Mouse (Mus musculus) stomach, embryonic 14.5 days (tissue): Measurements from ENCODE around the gene Gpc5. TPM values are rescaled to one million over a fixed set of nuclear protein-coding genes. Genes with fewer than 3 reads are reported as not detected.

ENCODE experiments used
- ATAC-seq: fragments of 200-750 bp; cut with Nextera tagmentation; 2 replicates; pipeline ENCODE4 v1.8.0; 2017; ENCODE audit warnings: low read depth, moderate TSS enrichment; ENCODE audit not compliant: insufficient number of reproducible peaks, insufficient read depth, low FRiP score
- H3K27ac ChIP-seq: fragments of 300-500 bp; sonication (generic); 2 replicates; pipeline ENCODE4 v1.5.1; 2014; ENCODE audit warnings: mild to moderate bottlenecking, low read length, moderate library complexity, mixed read lengths
- H3K27me3 ChIP-seq: fragments of 300-500 bp; sonication (generic); 2 replicates; pipeline ENCODE4 v1.6.1; 2014; ENCODE audit warnings: low read length, control low read depth, mixed read lengths; ENCODE audit not compliant: control insufficient read depth, insufficient read depth
- H3K36me3 ChIP-seq: fragments of 300-500 bp; sonication (generic); 2 replicates; pipeline ENCODE4 v1.6.1; 2014; ENCODE audit warnings: mild to moderate bottlenecking, control low read depth, low read length, moderate library complexity, mixed read lengths; ENCODE audit not compliant: control insufficient read depth, insufficient read depth
- H3K4me1 ChIP-seq: fragments of 300-500 bp; sonication (generic); 2 replicates; pipeline ENCODE4 v1.6.1; 2014; ENCODE audit warnings: low read length, control low read depth, mixed read lengths; ENCODE audit not compliant: control insufficient read depth, insufficient read depth
- H3K4me2 ChIP-seq: fragments of 300-500 bp; sonication (generic); replicated peaks from 2 replicates; pipeline ENCODE4 v1.6.1; 2014; ENCODE audit warnings: low read depth, low read length, control low read depth
- H3K4me3 ChIP-seq: fragments of 300-500 bp; sonication (generic); 2 replicates; pipeline ENCODE4 v1.5.1; 2014; ENCODE audit warnings: low read depth, low read length, control low read depth
- H3K9ac ChIP-seq: fragments of 300-500 bp; sonication (generic); replicated peaks from 2 replicates; pipeline ENCODE4 v1.6.1; 2014; ENCODE audit warnings: low read depth, mild to moderate bottlenecking, control low read depth, low read length, moderate library complexity, mixed read lengths
- H3K9me3 ChIP-seq: fragments of 300-500 bp; sonication (generic); 2 replicates; pipeline ENCODE4 v1.6.1; 2016; ENCODE audit warnings: low read depth, low read length, control low read depth; ENCODE audit not compliant: control insufficient read depth
- WGBS: fragments of 180-500 bp; shearing (Covaris S2); extraction: QIAGEN DNeasy Blood & Tissue Kit; methylation state at CpG from one replicate; pipeline ENCODE4 v1.1.7; 2014; 5-methylcytosine and 5-hydroxymethylcytosine counted together
- polyA plus RNA-seq: library from polyadenylated mRNA; unstranded; fragments of >200 nt; fragmentation: Nextera tagmentation; extraction: Ambion mirVana; gene quantifications from 2 replicates; pipeline ENCODE4 v1.2.1, GENCODE M21; 2014

Gene Gpc5
- polyA plus RNA-seq, 1 experiment from 2014 or later = 0.48 TPM

- no peaks in the 10 kb centered on the region for H3K27me3 ChIP-seq
- H3K4me3 ChIP-seq = no peak overlapping the region
- no peak overlapping the region for H3K4me2 ChIP-seq
- no peak overlapping the region for H3K27ac ChIP-seq
- H3K4me1 ChIP-seq = no peaks in the 10 kb centered on the region
- H3K9ac ChIP-seq = no peak overlapping the region
- H3K9me3 ChIP-seq = no peaks in the 10 kb centered on the region
- H3K36me3 ChIP-seq = no peaks in the 10 kb centered on the region
- WGBS = 77% methylated on average over 3 of the region's 3 CpGs
- no peak for ATAC-seq
Measured at GRCm38 (mm10) chr14:115148821-115149220, 56.8 kb downstream of the Gpc5 start.

- Histone ChIP-seq H3K36me3 (no peaks in the 10 kb centered on the region), H3K9me3 (no peaks in the 10 kb centered on the region), H3K9ac (no peak overlapping the region), H3K27ac (no peak overlapping the region), H3K27me3 (no peaks in the 10 kb centered on the region), H3K4me2 (no peak overlapping the region), H3K4me3 (no peak overlapping the region), H3K4me1 (no peaks in the 10 kb centered on the region)
- ATAC-seq = no peak
- WGBS = 84% methylated on average over 4 of the region's 4 CpGs
Measured at GRCm38 (mm10) chr14:115156597-115156996, 64.6 kb downstream of the Gpc5 start.

GRCm38 (mm10) chr14:115177322-115177836 lies 85.4 kb downstream of the Gpc5 start:
- Histone ChIP-seq H3K4me3 (no peak overlapping the region), H3K9me3 (no peaks in the 10 kb centered on the region), H3K27me3 (no peaks in the 10 kb centered on the region), H3K4me1 (no peaks in the 10 kb centered on the region), H3K9ac (no peak overlapping the region), H3K4me2 (no peak overlapping the region), H3K27ac (no peak overlapping the region), H3K36me3 (no peaks in the 10 kb centered on the region)
- WGBS = 82% methylated on average over 3 of the region's 3 CpGs
- ATAC-seq = no peak

- no peaks in the 10 kb centered on the region for H3K27me3 ChIP-seq
- H3K27ac ChIP-seq = no peak overlapping the region
- H3K4me2 ChIP-seq = no peak overlapping the region
- no peaks in the 10 kb centered on the region for H3K36me3 ChIP-seq
- H3K9ac ChIP-seq = no peak overlapping the region
- no peak for ATAC-seq
- no peaks in the 10 kb centered on the region for H3K9me3 ChIP-seq
- WGBS = 70% methylated on average over 5 of the region's 5 CpGs
- no peak overlapping the region for H3K4me3 ChIP-seq
- H3K4me1 ChIP-seq = no peaks in the 10 kb centered on the region
Measured at GRCm38 (mm10) chr14:115179925-115180324, 87.9 kb downstream of the Gpc5 start.

- Histone ChIP-seq H3K36me3 (no peaks in the 10 kb centered on the region), H3K27me3 (no peaks in the 10 kb centered on the region), H3K9me3 (no peaks in the 10 kb centered on the region), H3K4me2 (no peak overlapping the region), H3K9ac (no peak overlapping the region), H3K4me3 (no peak overlapping the region), H3K4me1 (no peaks in the 10 kb centered on the region), H3K27ac (no peak overlapping the region)
- WGBS = 77% methylated on average over 8 of the region's 8 CpGs
- no peak for ATAC-seq
Measured at GRCm38 (mm10) chr14:115188256-115188655, 96.2 kb downstream of the Gpc5 start.

GRCm38 (mm10) chr14:115228075-115228474 lies 136.1 kb downstream of the Gpc5 start:
- Histone ChIP-seq H3K36me3 (no peaks in the 10 kb centered on the region), H3K9ac (no peak overlapping the region), H3K27ac (no peak overlapping the region), H3K27me3 (no peaks in the 10 kb centered on the region), H3K9me3 (no peaks in the 10 kb centered on the region), H3K4me2 (no peak overlapping the region), H3K4me3 (no peak overlapping the region), H3K4me1 (no peaks in the 10 kb centered on the region)
- no peak for ATAC-seq
- WGBS = 77% methylated on average over 5 of the region's 5 CpGs

GRCm38 (mm10) chr14:115236387-115236786 lies 144.4 kb downstream of the Gpc5 start:
- no peak overlapping the region for H3K4me3 ChIP-seq
- no peaks in the 10 kb centered on the region for H3K9me3 ChIP-seq
- H3K36me3 ChIP-seq = no peaks in the 10 kb centered on the region
- WGBS = 30% methylated on average over 4 of the region's 4 CpGs
- H3K27me3 ChIP-seq = no peaks in the 10 kb centered on the region
- H3K4me1 ChIP-seq = no peaks in the 10 kb centered on the region
- H3K9ac ChIP-seq = no peak overlapping the region
- H3K27ac ChIP-seq = no peak overlapping the region
- H3K4me2 ChIP-seq = no peak overlapping the region
- no peak for ATAC-seq

GRCm38 (mm10) chr14:115240621-115241373 lies 148.8 kb downstream of the Gpc5 start:
- H3K27ac ChIP-seq = no peak overlapping the region
- no peaks in the 10 kb centered on the region for H3K9me3 ChIP-seq
- H3K9ac ChIP-seq = no peak overlapping the region
- no peak overlapping the region for H3K4me2 ChIP-seq
- H3K4me1 ChIP-seq = no peaks in the 10 kb centered on the region
- WGBS = 73% methylated on average over 4 of the region's 4 CpGs
- H3K4me3 ChIP-seq = no peak overlapping the region
- no peak for ATAC-seq
- no peaks in the 10 kb centered on the region for H3K27me3 ChIP-seq
- no peaks in the 10 kb centered on the region for H3K36me3 ChIP-seq

GRCm38 (mm10) chr14:115250537-115250936 lies 158.5 kb downstream of the Gpc5 start:
- no peak for ATAC-seq
- Histone ChIP-seq H3K36me3 (no peaks in the 10 kb centered on the region), H3K4me1 (peaks cover 5% of the 10 kb centered on the region; the same call in 1 of the 2 replicates), H3K4me3 (no peak overlapping the region), H3K4me2 (no peak overlapping the region), H3K9me3 (no peaks in the 10 kb centered on the region), H3K9ac (no peak overlapping the region), H3K27me3 (no peaks in the 10 kb centered on the region), H3K27ac (no peak overlapping the region)
- WGBS = 90% methylated on average over 6 of the region's 6 CpGs
